Mouse (Mus musculus) hindbrain, postnatal 0 days (tissue): ENCODE results near the gene Slc35f1. TPM values are rescaled to one million over a fixed set of nuclear protein-coding genes. Genes with fewer than 3 reads are reported as not detected.

Experiments
- ATAC-seq: fragments of 200-750 bp; cut with Nextera tagmentation; 2 replicates; pipeline ENCODE4 v1.8.0; 2017; ENCODE audit warnings: mild to moderate bottlenecking, moderate TSS enrichment, moderate library complexity
- DNase-seq: peaks from one replicate; pipeline ENCODE4 v3.0.0-alpha.2; 2015; ENCODE audit warnings: low spot score
- H3K27ac ChIP-seq: fragments of 300-500 bp; sonication (generic); 2 replicates; pipeline ENCODE4 v1.5.1; 2014; ENCODE audit warnings: mild to moderate bottlenecking
- H3K27me3 ChIP-seq: fragments of 300-500 bp; sonication (generic); 2 replicates; pipeline ENCODE4 v1.6.1; 2014; ENCODE audit warnings: low read length, mixed read lengths; ENCODE audit not compliant: insufficient read depth
- H3K36me3 ChIP-seq: fragments of 300-500 bp; sonication (generic); 2 replicates; pipeline ENCODE4 v1.6.1; 2014; ENCODE audit warnings: low read length, mixed read lengths; ENCODE audit not compliant: insufficient read depth
- H3K4me1 ChIP-seq: fragments of 300-500 bp; sonication (generic); 2 replicates; pipeline ENCODE4 v1.6.1; 2014; ENCODE audit warnings: antibody characterized with exemption, low read length, mixed read lengths; ENCODE audit not compliant: insufficient read depth
- H3K4me2 ChIP-seq: fragments of 300-500 bp; sonication (generic); 2 replicates; pipeline ENCODE4 v1.6.1; 2014; ENCODE audit warnings: low read depth, mild to moderate bottlenecking, low read length, moderate library complexity, mixed read lengths
- H3K4me3 ChIP-seq: fragments of 300-500 bp; sonication (generic); 2 replicates; pipeline ENCODE4 v1.5.1; 2014; ENCODE audit warnings: low read length
- H3K9ac ChIP-seq: fragments of 300-500 bp; sonication (generic); replicated peaks from 2 replicates; pipeline ENCODE4 v1.6.1; 2014; ENCODE audit warnings: mild to moderate bottlenecking, low read length, moderate library complexity, mixed read lengths
- H3K9me3 ChIP-seq: fragments of 300-500 bp; sonication (generic); 2 replicates; pipeline ENCODE4 v1.6.1; 2016; ENCODE audit warnings: low read length, mixed read lengths
- CTCF ChIP-seq: IDR thresholded peaks from 2 replicates; pipeline ENCODE4 v1.5.1; 2016; ENCODE audit warnings: antibody characterized with exemption, control low read depth, low read depth
- WGBS: fragments of 180-500 bp; shearing (Covaris S2); extraction: QIAGEN DNeasy Blood & Tissue Kit; methylation state at CpG from one replicate; pipeline ENCODE4 v1.1.7; 2014; 5-methylcytosine and 5-hydroxymethylcytosine counted together
- polyA plus RNA-seq: library from polyadenylated mRNA; unstranded; fragments of >200 nt; fragmentation: Nextera tagmentation; extraction: Ambion mirVana; gene quantifications from 2 replicates; pipeline ENCODE4 v1.2.1, GENCODE M21; 2015
- total RNA-seq: library from RNA; depleted of rRNA; stranded (reverse); fragments of >200 nt; gene quantifications from 2 replicates; pipeline ENCODE4 v1.2.3, GENCODE M21; 2014; rRNA removed

The Slc35f1 gene
- total RNA-seq (83.3 and 85.3 TPM in 2 replicates), polyA plus RNA-seq (28.3 and 31.7 TPM in 2 replicates)

DNA sequence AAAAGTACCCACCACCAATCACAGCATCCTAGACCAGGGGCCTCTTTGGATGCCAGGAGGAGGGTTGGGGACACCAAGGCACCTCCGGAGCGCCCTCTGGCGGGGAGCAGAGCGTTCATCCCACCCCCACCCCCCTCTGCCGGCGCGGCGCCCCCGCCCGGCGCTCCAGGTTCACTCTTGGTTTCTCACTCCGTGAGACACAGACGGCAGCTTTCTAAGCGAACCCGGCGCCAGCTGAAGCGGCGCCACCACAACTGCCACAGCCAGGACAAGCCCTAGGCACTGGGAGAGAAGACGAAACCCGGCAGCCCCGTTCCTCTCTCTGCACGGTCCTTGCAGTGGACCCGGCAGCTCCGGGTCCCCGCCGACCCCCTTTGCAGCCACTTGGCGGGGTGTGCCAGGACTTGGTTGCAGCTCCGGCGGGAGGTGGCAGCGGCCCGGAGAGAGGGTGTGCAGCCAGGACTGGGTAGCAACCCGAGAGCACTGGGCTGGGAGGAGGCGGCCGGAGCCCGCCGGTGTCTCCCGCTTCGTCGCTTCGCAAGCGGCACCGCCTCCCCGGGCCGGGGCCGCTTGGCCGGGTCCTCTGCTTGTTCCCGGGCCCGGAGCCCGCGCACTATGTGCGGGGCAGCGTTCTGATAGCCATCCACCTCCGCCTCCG, at the start of gene Slc35f1:
Gene Slc35f1 (plus strand): TSS at position 200 of the 658 bp plus-strand sequence.
- peak; percentile 94 for ATAC-seq
- WGBS: under 1% methylated on average over 51 of the region's 54 CpGs

GRCm38 (mm10) chr10:52671234-52671633, 19.1 kb upstream of the Slc35f1 start:
- Histone ChIP-seq H3K4me1 (no peaks in the 10 kb centered on the region), H3K36me3 (no peaks in the 10 kb centered on the region), H3K27ac (no peak overlapping the region), H3K4me2 (no peak overlapping the region), H3K27me3 (no peaks in the 10 kb centered on the region), H3K4me3 (no peak overlapping the region), H3K9me3 (no peaks in the 10 kb centered on the region), H3K9ac (no peak overlapping the region)
- no peak for TF ChIP-seq CTCF
- ATAC-seq (no peak), DNase-seq (no peak)

More for the DNA sequence above, at the start of gene Slc35f1:
- DNase-seq: peak; percentile 94
- Histone ChIP-seq H3K4me1 (no peaks in the 10 kb centered on the region; the same call in 1 of the 2 replicates), H3K27me3 (no peaks in the 10 kb centered on the region), H3K4me2 (peak within 1 kb of the TSS; percentile 76), H3K36me3 (no peaks in the 10 kb centered on the region), H3K4me3 (peak within 1 kb of the TSS; percentile 90), H3K27ac (peak within 1 kb of the TSS; percentile 85), H3K9ac (peak within 1 kb of the TSS; percentile 87), H3K9me3 (no peaks in the 10 kb centered on the region)
- peak; percentile 76 for TF ChIP-seq CTCF

DNA sequence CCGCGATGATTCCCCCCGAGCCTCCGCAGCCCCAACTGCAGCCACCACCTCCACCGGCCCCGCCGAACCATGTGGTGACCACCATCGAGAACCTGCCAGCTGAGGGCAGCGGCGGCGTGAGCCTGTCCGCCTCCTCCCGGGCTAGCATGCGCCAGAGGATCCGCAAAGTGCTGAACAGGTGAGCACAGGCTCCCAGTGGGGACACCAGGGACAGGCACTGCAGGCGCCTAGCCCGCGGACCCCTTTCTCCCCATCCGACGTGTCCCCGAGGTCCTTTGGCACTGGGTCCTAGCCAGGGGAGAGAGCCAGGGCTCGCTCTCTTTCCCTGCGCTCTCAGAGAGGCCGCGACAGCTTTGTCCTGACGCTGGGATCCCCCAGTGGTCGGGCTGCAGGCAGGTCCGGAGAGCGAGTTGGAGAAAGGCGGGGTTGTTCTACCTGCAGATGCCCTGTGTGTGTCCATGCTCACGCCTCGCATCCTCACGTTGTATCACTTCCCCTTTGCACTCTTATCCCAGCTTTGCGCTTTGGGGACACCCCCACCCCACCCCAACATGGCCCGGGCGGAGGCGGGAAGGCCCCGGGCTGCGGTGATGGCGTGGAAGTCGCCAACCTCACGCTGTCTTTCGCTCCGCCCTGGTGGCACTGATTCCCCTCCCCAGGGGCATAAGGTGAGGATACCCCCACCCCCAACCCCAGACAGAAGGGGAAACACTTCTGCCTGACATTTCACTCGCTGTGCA, 829 bp downstream of the Slc35f1 start:
- Histone ChIP-seq H3K36me3 (no peaks in the 10 kb centered on the region), H3K4me2 (peak overlapping the region; percentile 76), H3K4me3 (peak overlapping the region; percentile 90), H3K27ac (peak overlapping the region; percentile 85), H3K4me1 (no peaks in the 10 kb centered on the region; the same call in 1 of the 2 replicates), H3K27me3 (no peaks in the 10 kb centered on the region), H3K9me3 (no peaks in the 10 kb centered on the region), H3K9ac (peak overlapping the region; percentile 87)
- ATAC-seq: peak; percentile 74
- DNase-seq: peak; percentile 62
- peak; percentile 37; the same call in 1 of the 2 replicates for TF ChIP-seq CTCF
- under 1% methylated on average over 45 of the region's 45 CpGs for WGBS

DNA sequence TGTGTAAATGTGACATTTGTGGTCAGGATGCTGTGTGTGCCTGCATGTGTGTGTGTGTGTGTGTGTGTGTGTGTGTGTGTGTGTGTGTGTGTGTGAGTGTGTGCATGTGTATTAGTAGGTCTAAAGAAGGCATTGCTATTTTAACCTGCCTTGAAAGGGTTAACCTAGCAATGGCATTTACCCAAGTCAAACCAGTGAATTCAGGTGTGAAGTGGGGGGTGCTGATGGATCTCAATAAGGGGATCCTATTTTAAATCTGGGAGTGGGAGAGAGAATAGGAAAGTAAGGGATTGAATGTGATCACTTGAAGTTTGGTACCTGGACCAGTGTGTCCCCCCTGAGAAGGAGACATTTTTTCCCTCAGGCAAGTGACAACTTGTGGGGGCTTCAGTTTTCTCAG, 13.4 kb downstream of the Slc35f1 start:
- peak overlapping the region; percentile 77; the same call in 1 of the 2 replicates for H3K27ac ChIP-seq
- H3K9ac ChIP-seq: no peak overlapping the region; the same call in 1 of the 2 replicates
- peak overlapping the region; percentile 87 for H3K4me2 ChIP-seq

DNA sequence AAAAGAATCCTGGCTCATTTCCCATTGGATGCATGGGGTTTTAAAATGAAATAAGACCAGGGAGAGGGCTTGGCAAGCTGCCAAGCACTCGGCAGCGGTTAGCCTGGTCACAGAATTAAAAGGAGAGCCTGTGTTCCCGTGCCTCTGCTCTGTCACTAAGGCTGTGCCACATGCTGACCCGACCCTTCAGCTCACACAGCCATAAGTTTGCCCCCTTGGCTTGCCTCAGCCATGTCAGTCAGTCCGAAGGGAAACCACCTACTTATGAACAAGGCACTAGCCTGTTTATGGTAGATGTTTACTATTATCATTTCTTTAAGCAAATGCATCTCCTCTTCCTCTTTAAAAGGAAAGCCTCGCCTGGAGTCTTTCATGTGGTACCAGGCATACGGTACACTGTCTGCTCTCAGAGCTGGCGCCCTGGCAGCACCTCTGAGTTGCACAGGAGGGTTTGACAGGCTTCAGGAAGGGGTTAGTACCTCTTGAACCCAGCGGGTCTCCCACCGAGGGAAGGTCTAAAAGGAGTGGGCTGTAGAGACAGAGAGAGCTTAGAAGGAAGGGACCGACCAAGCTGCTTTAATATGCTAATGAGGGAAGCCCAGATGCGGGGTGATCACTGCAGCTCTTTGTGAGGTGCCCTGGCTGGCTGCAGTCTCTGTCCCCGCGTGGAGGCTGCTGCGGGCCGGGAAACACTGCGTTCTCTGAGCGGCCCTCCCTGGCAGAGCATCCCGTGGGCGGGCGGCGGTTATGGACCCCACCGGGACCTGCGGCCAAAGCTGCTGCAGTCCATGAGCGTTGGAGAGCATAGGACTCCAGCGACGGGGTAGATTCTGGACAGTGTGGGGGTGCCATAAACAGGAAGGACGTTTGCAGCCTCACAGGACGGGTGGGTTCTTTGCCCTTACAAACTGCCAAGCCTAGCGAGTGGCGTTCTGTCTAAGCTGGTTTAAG, 14.0 kb downstream of the Slc35f1 start:
- Histone ChIP-seq H3K9me3 (no peaks in the 10 kb centered on the region), H3K9ac (peak overlapping the region; percentile 68), H3K27me3 (no peaks in the 10 kb centered on the region), H3K4me3 (peak overlapping the region; percentile 47), H3K4me2 (peak overlapping the region; percentile 87), H3K36me3 (no peaks in the 10 kb centered on the region), H3K27ac (peak overlapping the region; percentile 77), H3K4me1 (no peaks in the 10 kb centered on the region; the same call in 1 of the 2 replicates)
- ATAC-seq (peak; percentile 86), DNase-seq (peak; percentile 86)
- TF ChIP-seq CTCF: no peak
- under 1% methylated on average over 31 of the region's 31 CpGs for WGBS

More for the DNA sequence above, 13.4 kb downstream of the Slc35f1 start:
- no peaks in the 10 kb centered on the region; the same call in 1 of the 2 replicates for H3K4me1 ChIP-seq
- H3K36me3 ChIP-seq: no peaks in the 10 kb centered on the region
- no peak overlapping the region for H3K4me3 ChIP-seq
- ATAC-seq (0 out of 2 replicates have a peak, but pooled peaks have one; percentile 0), DNase-seq (no peak)
- no peaks in the 10 kb centered on the region for H3K27me3 ChIP-seq
- no peak for TF ChIP-seq CTCF
- H3K9me3 ChIP-seq: no peaks in the 10 kb centered on the region

GRCm38 (mm10) chr10:52709482-52709881, 19.1 kb downstream of the Slc35f1 start:
- no peaks in the 10 kb centered on the region for H3K9me3 ChIP-seq
- no peak overlapping the region for H3K9ac ChIP-seq
- no peak overlapping the region for H3K27ac ChIP-seq
- H3K27me3 ChIP-seq: no peaks in the 10 kb centered on the region
- no peak for TF ChIP-seq CTCF
- WGBS: 58% methylated on average over 2 of the region's 2 CpGs
- no peak overlapping the region for H3K4me2 ChIP-seq
- H3K4me1 ChIP-seq: no peaks in the 10 kb centered on the region; the same call in 1 of the 2 replicates
- no peak overlapping the region for H3K4me3 ChIP-seq
- DNase-seq (no peak), ATAC-seq (no peak)
- no peaks in the 10 kb centered on the region for H3K36me3 ChIP-seq
